Mouse (Mus musculus) forebrain, embryonic 10.5 days (tissue): ENCODE data around the gene Fut8. TPM values are rescaled to one million over a fixed set of nuclear protein-coding genes. Genes with fewer than 3 reads are reported as not detected.
"Not testable (repeated sequence)": the region's sequence is repeated elsewhere in the genome, so short reads cannot be mapped to it uniquely, and the experiment has no call there.

Experiments
- DNase-seq: peaks from one replicate; pipeline ENCODE4 v3.0.0-alpha.2; 2017; ENCODE audit warnings: low spot score; ENCODE audit errors: extremely low spot score
- H3K27ac ChIP-seq: fragments of 300-500 bp; sonication (generic); 2 replicates; pipeline ENCODE4 v1.5.1; 2016; ENCODE audit warnings: mild to moderate bottlenecking
- H3K27me3 ChIP-seq: fragments of 300-500 bp; sonication (generic); 2 replicates; pipeline ENCODE4 v1.6.1; 2016; ENCODE audit warnings: mild to moderate bottlenecking; ENCODE audit not compliant: poor library complexity, severe bottlenecking
- H3K36me3 ChIP-seq: fragments of 300-500 bp; sonication (generic); replicated peaks from 2 replicates; pipeline ENCODE4 v1.6.1; 2016; ENCODE audit warnings: mild to moderate bottlenecking, moderate library complexity
- H3K4me1 ChIP-seq: fragments of 300-500 bp; sonication (generic); 2 replicates; pipeline ENCODE4 v1.6.1; 2016
- H3K4me3 ChIP-seq: fragments of 300-500 bp; sonication (generic); 2 replicates; pipeline ENCODE4 v1.5.1; 2016; ENCODE audit warnings: mild to moderate bottlenecking, moderate library complexity
- H3K9me3 ChIP-seq: fragments of 300-500 bp; sonication (generic); 2 replicates; pipeline ENCODE4 v1.6.1; 2016; ENCODE audit warnings: mild to moderate bottlenecking, moderate library complexity
- WGBS: fragments of 180-500 bp; shearing (Covaris S2); methylation state at CpG from one replicate; pipeline ENCODE4 v1.1.7; 2016; 5-methylcytosine and 5-hydroxymethylcytosine counted together
- polyA plus RNA-seq: library from polyadenylated mRNA; unstranded; fragments of >200 nt; fragmentation: Nextera tagmentation; extraction: Ambion mirVana; gene quantifications from 2 replicates; pipeline ENCODE4 v1.2.1, GENCODE M21; 2016

The Fut8 gene
- polyA plus RNA-seq, 1 experiment from 2014 or later: 29.3 TPM

- H3K4me1 ChIP-seq, H3K27me3 ChIP-seq, DNase-seq, H3K4me3 ChIP-seq, H3K27ac ChIP-seq, H3K36me3 ChIP-seq, H3K9me3 ChIP-seq: not testable (repeated sequence)
- WGBS: 69% methylated on average over 4 of the region's 4 CpGs
These were observed 286.1 kb downstream of the Fut8 start for GRCm38 (mm10) chr12:77524014-77524413.
